Mouse (Mus musculus): ENCODE measurements around the gene Nub1. TPM values are rescaled to one million over a fixed set of nuclear protein-coding genes. Genes with fewer than 3 reads are reported as not detected.
"Not testable (repeated sequence)": the region's sequence is repeated elsewhere in the genome, so short reads cannot be mapped to it uniquely, and the experiment has no call there.

Gene Nub1
- polyA plus RNA-seq, 1 experiment = 44.1 TPM

DNA sequence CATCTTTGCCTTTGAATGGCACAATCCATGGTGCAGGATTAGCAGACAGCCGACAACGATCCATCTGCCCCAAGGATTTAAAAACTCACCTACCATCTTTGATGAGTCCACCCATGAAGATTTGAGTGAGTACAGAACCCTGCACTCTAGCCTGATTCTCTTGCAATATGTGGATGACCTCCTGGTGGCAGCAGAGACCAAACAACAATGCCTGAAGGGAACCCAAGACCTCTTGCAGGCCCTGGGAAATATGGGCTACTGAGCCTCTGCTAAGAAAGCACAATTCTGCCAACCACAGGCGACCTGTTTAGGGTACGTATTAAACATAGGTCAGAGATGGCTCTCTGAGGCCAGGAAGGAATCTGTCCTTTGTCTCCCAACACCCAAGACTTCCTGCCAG, 11.1 kb upstream of the Nub1 start:
- no peaks in the 10 kb centered on the region for H3K36me3 ChIP-seq (ENCODE audit: control insufficient read depth, insufficient read depth, low read length)
- H3K4me1 ChIP-seq (ENCODE audit: control insufficient read depth, insufficient read depth, insufficient read length, low read length) = no peaks in the 10 kb centered on the region
- TF ChIP-seq CTCF (IDR thresholded peaks at IDR 0.05; ENCODE audit: extremely low read depth, insufficient read length, insufficient replicate concordance, low read depth, low read length) (peak; percentile 78; the same call in 1 of the 2 replicates), POLR2A (IDR thresholded peaks at IDR 0.05; ENCODE audit: low read depth, low read length) (no peak)
- 33% methylated on average over 4 of the region's 4 CpGs for WGBS
- no peak overlapping the region for H3K27ac ChIP-seq (ENCODE audit: insufficient read depth, low read depth, low read length)
- H3K27me3 ChIP-seq (ENCODE audit: control insufficient read depth, insufficient read depth, low read length) = no peaks in the 10 kb centered on the region
- no peak overlapping the region for H3K4me3 ChIP-seq (ENCODE audit: low read depth, low read length)

DNA sequence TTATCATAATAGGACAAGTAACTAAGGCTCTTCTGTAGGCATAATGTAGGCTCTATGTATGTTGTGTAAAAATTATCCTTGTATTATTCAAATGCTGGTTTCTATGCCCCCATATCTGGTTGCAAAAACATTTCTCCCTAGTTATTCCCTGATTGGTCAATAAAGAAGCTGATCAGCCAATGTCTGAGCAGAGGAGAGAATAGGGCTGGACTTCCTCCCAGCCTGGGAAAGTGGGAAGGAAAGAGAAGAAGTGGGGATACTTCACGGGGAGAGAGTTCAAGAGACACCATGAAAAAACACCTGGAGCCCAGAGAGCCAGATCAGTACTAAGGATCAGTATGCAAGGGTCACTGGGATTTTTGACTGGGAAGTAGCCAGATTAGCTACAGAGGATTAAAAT, 3.9 kb upstream of the Nub1 start:
- Histone ChIP-seq H3K4me3 (ENCODE audit: low read depth, low read length) (no peak overlapping the region), H3K27me3 (ENCODE audit: control insufficient read depth, insufficient read depth, low read length) (no peaks in the 10 kb centered on the region), H3K27ac (ENCODE audit: insufficient read depth, low read depth, low read length) (no peak overlapping the region), H3K4me1 (ENCODE audit: control insufficient read depth, insufficient read depth, insufficient read length, low read length) (0 out of 2 replicates have a peak, but pooled peaks cover 3% of the 10 kb centered on the region), H3K36me3 (ENCODE audit: control insufficient read depth, insufficient read depth, low read length) (no peaks in the 10 kb centered on the region)
- 65% methylated on average over 1 of the region's 1 CpGs for WGBS
- TF ChIP-seq CTCF (IDR thresholded peaks at IDR 0.05; ENCODE audit: extremely low read depth, insufficient read length, insufficient replicate concordance, low read depth, low read length) (no peak), POLR2A (IDR thresholded peaks at IDR 0.05; ENCODE audit: low read depth, low read length) (no peak)

GRCm38 (mm10) chr5:24684578-24685365, 560 bp upstream of the Nub1 start:
- H3K27ac ChIP-seq (ENCODE audit: insufficient read depth, low read depth, low read length) = peak overlapping the region; percentile 94
- H3K36me3 ChIP-seq (ENCODE audit: control insufficient read depth, insufficient read depth, low read length) = peaks cover 5% of the 10 kb centered on the region
- peak overlapping the region; percentile 66 for H3K4me3 ChIP-seq (ENCODE audit: low read depth, low read length)
- H3K27me3 ChIP-seq (ENCODE audit: control insufficient read depth, insufficient read depth, low read length) = no peaks in the 10 kb centered on the region
- H3K4me1 ChIP-seq (ENCODE audit: control insufficient read depth, insufficient read depth, insufficient read length, low read length) = peaks cover 3% of the 10 kb centered on the region; the same call in 1 of the 2 replicates
- TF ChIP-seq POLR2A (IDR thresholded peaks at IDR 0.05; ENCODE audit: low read depth, low read length) (no peak), CTCF (IDR thresholded peaks at IDR 0.05; ENCODE audit: extremely low read depth, insufficient read length, insufficient replicate concordance, low read depth, low read length) (no peak)
- 22% methylated on average over 16 of the region's 16 CpGs for WGBS

DNA sequence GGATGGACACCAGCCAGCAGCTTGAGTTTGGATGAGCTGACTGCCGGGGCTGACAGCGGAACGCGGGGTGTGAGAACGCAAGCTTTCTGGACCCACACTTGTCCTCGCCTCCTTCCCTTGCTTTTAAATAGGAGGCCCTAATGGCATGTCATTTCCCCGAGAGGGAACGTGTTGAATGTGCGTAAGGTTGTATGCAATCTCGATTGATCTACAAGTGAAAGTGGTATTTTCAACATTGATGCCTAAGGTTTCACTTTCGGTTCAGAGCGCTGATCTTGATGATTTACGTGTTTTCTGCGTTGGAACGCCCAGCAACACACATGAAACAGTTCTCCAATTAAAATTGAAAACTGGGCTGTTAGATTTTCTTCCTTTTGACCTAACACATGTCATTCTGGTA, 844 bp downstream of the Nub1 start:
- TF ChIP-seq POLR2A (IDR thresholded peaks at IDR 0.05; ENCODE audit: low read depth, low read length) (no peak), CTCF (IDR thresholded peaks at IDR 0.05; ENCODE audit: extremely low read depth, insufficient read length, insufficient replicate concordance, low read depth, low read length) (no peak)
- Histone ChIP-seq H3K4me1 (ENCODE audit: control insufficient read depth, insufficient read depth, insufficient read length, low read length) (peaks cover 3% of the 10 kb centered on the region; the same call in 1 of the 2 replicates), H3K27me3 (ENCODE audit: control insufficient read depth, insufficient read depth, low read length) (no peaks in the 10 kb centered on the region), H3K27ac (ENCODE audit: insufficient read depth, low read depth, low read length) (peak overlapping the region; percentile 91), H3K36me3 (ENCODE audit: control insufficient read depth, insufficient read depth, low read length) (peaks cover 15% of the 10 kb centered on the region), H3K4me3 (ENCODE audit: low read depth, low read length) (peak overlapping the region; percentile 97)
- WGBS = under 1% methylated on average over 15 of the region's 15 CpGs

DNA sequence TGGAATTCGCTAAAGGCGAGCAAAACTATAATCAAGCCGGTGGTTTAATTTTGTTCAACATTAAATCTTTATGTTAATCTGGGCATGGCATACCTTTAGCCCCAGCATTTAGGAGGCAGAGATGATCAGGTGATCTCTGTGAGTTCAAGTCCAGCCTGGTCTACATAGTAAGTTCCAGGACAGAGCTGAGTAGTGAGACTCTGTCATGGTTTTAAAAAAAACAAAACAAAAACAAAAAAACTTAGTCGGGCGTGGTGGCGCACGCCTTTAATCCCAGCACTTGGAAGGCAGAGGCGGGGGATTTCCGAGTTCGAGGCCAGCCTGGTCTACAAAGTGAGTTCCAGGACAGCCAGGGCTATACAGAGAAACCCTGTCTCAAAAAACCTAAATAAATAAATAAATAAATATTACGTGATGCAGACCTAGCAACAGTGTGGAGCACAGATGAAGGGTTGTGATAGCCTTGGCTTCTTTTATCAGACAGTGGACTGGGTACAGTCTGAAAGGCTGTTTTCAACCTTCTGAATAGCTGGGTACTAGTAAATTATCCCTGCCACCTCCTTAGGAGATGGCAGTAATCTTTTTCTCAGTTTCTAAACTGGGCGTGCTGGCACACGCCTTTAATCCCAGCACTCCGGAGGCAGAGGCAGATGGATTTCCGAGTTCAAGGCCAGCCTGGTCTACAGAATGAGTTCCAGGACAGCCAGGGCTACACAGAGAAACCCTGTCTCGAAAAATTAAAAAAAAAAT, 1.5 kb downstream of the Nub1 start:
- Histone ChIP-seq H3K36me3 (ENCODE audit: control insufficient read depth, insufficient read depth, low read length) (peaks cover 21% of the 10 kb centered on the region), H3K4me3 (ENCODE audit: low read depth, low read length) (0 out of 2 replicates have a peak overlapping the region, but pooled peaks have one; percentile 4), H3K27ac (ENCODE audit: insufficient read depth, low read depth, low read length) (peak overlapping the region; percentile 14; the same call in 1 of the 2 replicates)
- WGBS = 61% methylated on average over 16 of the region's 16 CpGs
- not testable (repeated sequence) for H3K4me1 ChIP-seq (ENCODE audit: control insufficient read depth, insufficient read depth, insufficient read length, low read length); H3K27me3 ChIP-seq (ENCODE audit: control insufficient read depth, insufficient read depth, low read length)

DNA sequence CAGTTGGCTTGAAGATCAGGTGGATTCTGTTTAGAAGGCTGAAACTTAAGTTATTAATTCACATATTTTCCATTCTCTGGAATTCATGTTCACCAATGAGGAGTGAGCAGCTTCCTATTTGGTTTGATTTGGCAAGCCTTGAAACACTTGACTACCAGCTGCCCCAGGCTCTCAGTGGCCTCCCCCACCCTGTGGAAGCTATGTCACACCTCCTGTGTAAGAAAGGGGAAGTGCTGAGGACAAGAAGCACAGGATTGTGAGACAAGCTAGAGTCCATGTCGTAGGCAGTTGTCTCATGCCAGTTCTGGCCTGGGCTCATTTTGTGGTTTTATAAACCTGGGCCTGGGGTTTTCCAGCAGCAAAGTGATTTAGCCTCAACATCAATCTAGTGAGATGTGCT, 2.4 kb downstream of the Nub1 start:
- no peak overlapping the region for H3K27ac ChIP-seq (ENCODE audit: insufficient read depth, low read depth, low read length)
- peaks cover 28% of the 10 kb centered on the region for H3K36me3 ChIP-seq (ENCODE audit: control insufficient read depth, insufficient read depth, low read length)
- WGBS = 74% methylated on average over 1 of the region's 1 CpGs
- no peaks in the 10 kb centered on the region for H3K27me3 ChIP-seq (ENCODE audit: control insufficient read depth, insufficient read depth, low read length)
- H3K4me1 ChIP-seq (ENCODE audit: control insufficient read depth, insufficient read depth, insufficient read length, low read length) = peaks cover 3% of the 10 kb centered on the region; the same call in 1 of the 2 replicates
- H3K4me3 ChIP-seq (ENCODE audit: low read depth, low read length) = no peak overlapping the region
- TF ChIP-seq CTCF (IDR thresholded peaks at IDR 0.05; ENCODE audit: extremely low read depth, insufficient read length, insufficient replicate concordance, low read depth, low read length) (no peak), POLR2A (IDR thresholded peaks at IDR 0.05; ENCODE audit: low read depth, low read length) (no peak)

GRCm38 (mm10) chr5:24696704-24697103, 11.4 kb downstream of the Nub1 start:
- no peak for TF ChIP-seq POLR2A (IDR thresholded peaks at IDR 0.05; ENCODE audit: low read depth, low read length)
- TF ChIP-seq CTCF (IDR thresholded peaks at IDR 0.05; ENCODE audit: extremely low read depth, insufficient read length, insufficient replicate concordance, low read depth, low read length) = no peak
- H3K27me3 ChIP-seq (ENCODE audit: control insufficient read depth, insufficient read depth, low read length) = no peaks in the 10 kb centered on the region
- WGBS = 81% methylated on average over 3 of the region's 3 CpGs
- peaks cover 85% of the 10 kb centered on the region for H3K36me3 ChIP-seq (ENCODE audit: control insufficient read depth, insufficient read depth, low read length)
- no peak overlapping the region for H3K4me3 ChIP-seq (ENCODE audit: low read depth, low read length)
- H3K27ac ChIP-seq (ENCODE audit: insufficient read depth, low read depth, low read length) = no peak overlapping the region
- no peaks in the 10 kb centered on the region for H3K4me1 ChIP-seq (ENCODE audit: control insufficient read depth, insufficient read depth, insufficient read length, low read length)
